Mouse (Mus musculus) heart, adult 2 months (tissue): ENCODE results near the gene Sec13.

Experiments used
- CTCF ChIP-seq: fragments of 200-600 bp; IDR thresholded peaks from 2 replicates; pipeline ENCODE4 v1.8.1; 2022; ENCODE audit warnings: antibody characterized with exemption, mild to moderate bottlenecking, moderate library complexity
- EP300 ChIP-seq: fragments of 200-500 bp; IDR thresholded peaks from 2 replicates; pipeline ENCODE4 v1.6.1; 2011; ENCODE audit warnings: low read depth, low read length, control low read depth; ENCODE audit not compliant: insufficient read depth
- POLR2A ChIP-seq: fragments of 200-500 bp; IDR thresholded peaks from 2 replicates; pipeline ENCODE4 v1.6.1; 2011; ENCODE audit warnings: mild to moderate bottlenecking, low read depth, low read length, control low read depth; ENCODE audit not compliant: insufficient read depth

DNA sequence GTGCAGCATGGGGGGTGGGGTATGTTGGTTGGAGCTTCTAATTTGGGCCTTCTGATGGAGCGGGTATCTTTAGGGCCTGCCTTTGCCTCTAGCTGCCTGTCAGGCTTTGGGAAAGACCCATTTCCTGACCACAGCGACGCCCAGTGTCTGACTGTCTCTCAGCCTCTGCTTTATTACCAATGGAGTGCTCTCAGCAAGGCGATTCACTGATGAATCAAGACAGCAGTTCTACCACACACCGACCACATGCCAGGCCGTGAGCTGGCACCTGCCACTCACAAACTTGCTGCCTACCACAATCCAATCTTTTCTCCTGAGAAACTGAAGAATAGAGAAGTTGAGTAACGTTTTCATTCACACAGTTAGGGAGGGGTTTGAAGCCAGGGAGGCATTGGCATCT, 45.1 kb upstream of the Sec13 start:
- no peak for TF ChIP-seq CTCF
- no peak for TF ChIP-seq POLR2A
- TF ChIP-seq EP300: no peak
